Mouse (Mus musculus): ENCODE data around the gene Phactr3. TPM values are rescaled to one million over a fixed set of nuclear protein-coding genes. Genes with fewer than 3 reads are reported as not detected.
"Not testable (repeated sequence)": the region's sequence is repeated elsewhere in the genome, so short reads cannot be mapped to it uniquely, and the experiment has no call there.

Gene Phactr3
- polyA plus RNA-seq (2014; fragmentation: Nextera tagmentation; extraction: Ambion mirVana): 5.6 and 8.0 TPM in 2 replicates

DNA sequence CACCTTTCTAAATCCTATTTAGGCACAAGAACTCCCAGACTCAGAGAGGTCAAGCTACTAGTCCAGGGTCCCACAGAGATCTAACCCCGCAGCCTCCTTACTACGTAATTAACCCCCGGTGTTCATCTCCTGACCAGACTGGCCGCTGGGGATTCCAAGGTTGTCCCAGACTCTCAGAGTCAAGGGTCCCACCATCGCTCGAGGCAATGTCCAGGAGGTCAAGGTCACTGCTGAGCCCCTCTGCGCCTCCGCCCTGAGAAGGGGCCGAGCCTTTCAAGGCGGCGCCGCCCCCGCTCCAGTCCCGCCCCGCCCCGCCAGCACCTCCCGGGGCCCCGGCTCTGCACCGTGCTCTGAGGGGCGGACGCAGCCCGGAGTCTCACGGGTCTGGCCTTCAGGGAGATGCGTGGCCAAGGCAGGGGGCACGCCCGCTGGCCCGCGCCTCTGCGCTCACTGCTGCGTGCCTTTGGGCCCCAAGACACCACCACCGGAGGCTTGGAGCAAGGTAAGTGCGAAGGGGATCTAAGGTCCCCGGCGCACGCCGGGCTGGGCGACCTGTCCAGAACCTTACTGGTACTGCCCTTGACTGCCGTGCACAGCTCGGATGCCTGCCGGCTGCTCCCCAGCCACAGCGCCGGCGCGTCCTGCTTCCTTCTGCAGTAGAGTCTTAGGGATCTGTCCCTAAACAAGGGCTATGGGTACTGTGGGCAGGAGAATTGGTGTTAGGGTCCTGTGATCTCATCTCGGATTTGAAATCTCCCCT lies at the start of gene Phactr3:
TSS of gene Phactr3 (plus strand) at position 175 of the 760 bp plus-strand sequence.
- peaks cover 3% of the 10 kb centered on the region; the same call in 1 of the 2 replicates for H3K4me1 ChIP-seq (ENCODE audit: control insufficient read depth, insufficient read depth, low read length)
- H3K9ac ChIP-seq (replicated peaks; ENCODE audit: low read length): peak within 1 kb of the TSS; percentile 47
- no peak within 1 kb of the TSS for H3K27ac ChIP-seq (replicated peaks; ENCODE audit: low read depth, low read length)
- WGBS: 1% methylated on average over 44 of the region's 45 CpGs
- peak within 1 kb of the TSS; percentile 96 for H3K4me2 ChIP-seq (ENCODE audit: low read depth, low read length)
- no peaks in the 10 kb centered on the region for H3K9me3 ChIP-seq (replicated peaks; ENCODE audit: control insufficient read depth, low read length)
- H3K36me3 ChIP-seq (replicated peaks; ENCODE audit: control insufficient read depth, insufficient read depth, low read depth, low read length): no peaks in the 10 kb centered on the region
- H3K4me3 ChIP-seq (ENCODE audit: low read depth, low read length): peak within 1 kb of the TSS; percentile 40
- DNase-seq (ENCODE audit: low spot score) (peak; percentile 27), ATAC-seq (replicated peaks; ENCODE audit: insufficient number of reproducible peaks, low FRiP score, low TSS enrichment, low read depth) (peak; percentile 62; the same call in 1 of the 2 replicates)
- no peaks in the 10 kb centered on the region; the same call in 1 of the 2 replicates for H3K27me3 ChIP-seq (ENCODE audit: control insufficient read depth, insufficient read depth, low read length)

DNA sequence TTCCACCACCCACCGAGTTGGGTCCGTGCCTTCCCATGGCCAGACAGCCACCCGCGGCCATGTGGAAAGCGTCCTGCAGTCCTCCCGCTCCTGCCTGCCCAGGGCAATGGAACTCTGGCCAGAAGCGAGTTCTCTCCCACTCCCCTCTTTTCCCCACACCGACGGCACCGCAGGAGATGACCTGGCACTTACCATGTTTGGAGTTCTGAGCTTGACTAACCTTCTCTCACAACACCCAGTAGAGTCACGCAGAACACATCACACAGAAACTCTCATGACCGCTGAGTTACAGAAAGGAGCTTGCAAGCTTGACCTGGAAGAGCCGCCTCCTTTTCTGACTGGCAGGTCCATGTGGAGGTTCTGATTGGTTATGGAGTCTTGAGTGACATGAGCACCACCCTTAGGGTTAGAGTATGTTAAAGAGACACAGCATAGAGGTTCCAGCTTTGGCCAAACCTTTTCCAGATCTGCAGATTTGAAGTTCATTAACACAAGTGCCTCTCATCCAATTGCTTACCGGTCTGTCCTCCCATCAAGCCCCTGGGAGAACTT lies 40.5 kb upstream of the Phactr3 start, which contains the start of gene Zfp931:
TSS of gene Zfp931 (minus strand) at position 311 of the 552 bp plus-strand sequence.
- H3K27me3 ChIP-seq (ENCODE audit: control insufficient read depth, insufficient read depth, low read length); DNase-seq (ENCODE audit: low spot score); H3K27ac ChIP-seq (replicated peaks; ENCODE audit: low read depth, low read length); H3K9ac ChIP-seq (replicated peaks; ENCODE audit: low read length); ATAC-seq (replicated peaks; ENCODE audit: insufficient number of reproducible peaks, low FRiP score, low TSS enrichment, low read depth); H3K9me3 ChIP-seq (replicated peaks; ENCODE audit: control insufficient read depth, low read length); H3K36me3 ChIP-seq (replicated peaks; ENCODE audit: control insufficient read depth, insufficient read depth, low read depth, low read length); H3K4me1 ChIP-seq (ENCODE audit: control insufficient read depth, insufficient read depth, low read length): not testable (repeated sequence)
- WGBS: no CpG with 5 or more reads among the region's 14 CpGs
- peak within 1 kb of the TSS; percentile 34 for H3K4me2 ChIP-seq (ENCODE audit: low read depth, low read length)
- H3K4me3 ChIP-seq (ENCODE audit: low read depth, low read length): peak within 1 kb of the TSS; percentile 41

- no peak for DNase-seq (ENCODE audit: low spot score)
- Histone ChIP-seq H3K9ac (replicated peaks; ENCODE audit: low read length) (no peak overlapping the region), H3K4me2 (ENCODE audit: low read depth, low read length) (no peak overlapping the region), H3K4me3 (ENCODE audit: low read depth, low read length) (no peak overlapping the region), H3K36me3 (replicated peaks; ENCODE audit: control insufficient read depth, insufficient read depth, low read depth, low read length) (no peaks in the 10 kb centered on the region), H3K27ac (replicated peaks; ENCODE audit: low read depth, low read length) (no peak overlapping the region), H3K27me3 (ENCODE audit: control insufficient read depth, insufficient read depth, low read length) (no peaks in the 10 kb centered on the region), H3K9me3 (replicated peaks; ENCODE audit: control insufficient read depth, low read length) (no peaks in the 10 kb centered on the region), H3K4me1 (ENCODE audit: control insufficient read depth, insufficient read depth, low read length) (no peaks in the 10 kb centered on the region)
- ATAC-seq (replicated peaks; ENCODE audit: insufficient number of reproducible peaks, low FRiP score, low TSS enrichment, low read depth): no peak
Observed at GRCm38 (mm10) chr2:178089586-178089985, 29.2 kb upstream of the Phactr3 start.

DNA sequence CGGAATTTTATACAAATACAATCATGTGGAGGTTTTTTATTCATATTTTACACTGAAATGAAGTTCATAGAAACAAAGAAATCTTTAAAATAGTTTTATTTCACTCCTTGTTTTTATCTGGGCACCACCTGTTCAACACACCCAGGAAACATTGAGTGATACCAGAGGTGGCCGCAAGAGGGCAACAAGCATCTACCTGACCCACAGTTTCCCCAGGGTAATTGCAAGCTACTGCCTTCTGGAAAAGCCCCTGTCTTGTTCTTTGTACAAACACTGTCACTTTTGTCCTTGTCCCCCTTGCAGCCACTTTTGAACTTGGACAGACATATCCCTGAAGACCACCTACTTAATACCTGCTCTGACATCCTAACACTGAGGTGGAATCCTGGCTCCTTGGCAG lies 20.8 kb upstream of the Phactr3 start:
- Histone ChIP-seq H3K4me2 (ENCODE audit: low read depth, low read length) (no peak overlapping the region), H3K36me3 (replicated peaks; ENCODE audit: control insufficient read depth, insufficient read depth, low read depth, low read length) (no peaks in the 10 kb centered on the region), H3K4me1 (ENCODE audit: control insufficient read depth, insufficient read depth, low read length) (no peaks in the 10 kb centered on the region), H3K4me3 (ENCODE audit: low read depth, low read length) (no peak overlapping the region), H3K27me3 (ENCODE audit: control insufficient read depth, insufficient read depth, low read length) (no peaks in the 10 kb centered on the region), H3K9ac (replicated peaks; ENCODE audit: low read length) (no peak overlapping the region), H3K9me3 (replicated peaks; ENCODE audit: control insufficient read depth, low read length) (no peaks in the 10 kb centered on the region), H3K27ac (replicated peaks; ENCODE audit: low read depth, low read length) (no peak overlapping the region)
- DNase-seq (ENCODE audit: low spot score) (peak; percentile 75), ATAC-seq (replicated peaks; ENCODE audit: insufficient number of reproducible peaks, low FRiP score, low TSS enrichment, low read depth) (no peak)
- 3% methylated on average over 2 of the region's 2 CpGs for WGBS

DNA sequence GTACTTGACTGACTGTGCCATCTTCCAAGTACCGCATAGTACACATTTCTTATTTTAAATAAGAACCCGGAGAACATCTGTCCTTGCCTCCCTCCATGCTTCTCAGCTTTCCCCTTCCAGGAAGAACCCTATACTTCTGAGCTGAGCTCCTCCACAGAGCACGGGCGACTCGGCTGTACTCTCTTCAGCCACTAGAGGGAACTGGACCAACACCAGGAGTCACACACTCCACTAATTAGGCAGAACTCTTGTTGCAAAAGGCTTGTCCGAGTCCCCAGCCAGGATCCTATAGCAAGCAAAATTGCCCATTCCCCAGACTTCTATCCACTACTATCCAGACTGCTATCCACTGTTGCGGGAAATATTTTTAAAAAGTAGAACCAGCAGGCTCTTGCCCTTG lies 16.8 kb upstream of the Phactr3 start:
- Histone ChIP-seq H3K9ac (replicated peaks; ENCODE audit: low read length) (no peak overlapping the region), H3K27ac (replicated peaks; ENCODE audit: low read depth, low read length) (no peak overlapping the region), H3K36me3 (replicated peaks; ENCODE audit: control insufficient read depth, insufficient read depth, low read depth, low read length) (no peaks in the 10 kb centered on the region), H3K9me3 (replicated peaks; ENCODE audit: control insufficient read depth, low read length) (no peaks in the 10 kb centered on the region), H3K4me2 (ENCODE audit: low read depth, low read length) (no peak overlapping the region), H3K27me3 (ENCODE audit: control insufficient read depth, insufficient read depth, low read length) (no peaks in the 10 kb centered on the region), H3K4me1 (ENCODE audit: control insufficient read depth, insufficient read depth, low read length) (no peaks in the 10 kb centered on the region), H3K4me3 (ENCODE audit: low read depth, low read length) (no peak overlapping the region)
- 12% methylated on average over 7 of the region's 7 CpGs for WGBS
- ATAC-seq (replicated peaks; ENCODE audit: insufficient number of reproducible peaks, low FRiP score, low TSS enrichment, low read depth) (no peak; the same call in 1 of the 2 replicates), DNase-seq (ENCODE audit: low spot score) (peak; percentile 78)

DNA sequence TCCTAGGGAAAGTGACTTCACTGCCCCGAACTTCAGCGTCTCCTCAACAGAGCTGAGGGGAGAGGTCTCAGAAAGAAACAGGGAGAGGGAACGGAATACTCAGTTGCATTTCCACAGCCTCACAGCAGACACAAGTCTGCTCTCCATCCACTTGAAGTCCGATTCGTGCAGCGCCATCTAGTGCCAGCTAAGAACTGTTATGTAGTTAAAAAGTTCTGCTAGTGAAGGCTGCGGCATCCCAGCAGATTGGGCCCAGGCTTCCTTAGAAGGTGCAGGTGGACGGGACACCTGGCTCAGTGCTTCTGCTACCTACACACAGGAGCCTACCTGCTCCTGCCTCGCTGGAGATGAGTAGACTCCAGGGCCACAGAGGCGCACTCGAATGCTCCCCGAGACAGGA lies 829 bp upstream of the Phactr3 start:
- 23% methylated on average over 12 of the region's 12 CpGs for WGBS
- H3K36me3 ChIP-seq (replicated peaks; ENCODE audit: control insufficient read depth, insufficient read depth, low read depth, low read length): no peaks in the 10 kb centered on the region
- H3K4me2 ChIP-seq (ENCODE audit: low read depth, low read length): no peak overlapping the region
- H3K4me3 ChIP-seq (ENCODE audit: low read depth, low read length): no peak overlapping the region
- H3K27me3 ChIP-seq (ENCODE audit: control insufficient read depth, insufficient read depth, low read length): no peaks in the 10 kb centered on the region; the same call in 1 of the 2 replicates
- DNase-seq (ENCODE audit: low spot score): peak; percentile 84
- ATAC-seq (replicated peaks; ENCODE audit: insufficient number of reproducible peaks, low FRiP score, low TSS enrichment, low read depth): no peak
- H3K4me1 ChIP-seq (ENCODE audit: control insufficient read depth, insufficient read depth, low read length): peaks cover 3% of the 10 kb centered on the region; the same call in 1 of the 2 replicates
- H3K27ac ChIP-seq (replicated peaks; ENCODE audit: low read depth, low read length): no peak overlapping the region
- no peak overlapping the region for H3K9ac ChIP-seq (replicated peaks; ENCODE audit: low read length)
- H3K9me3 ChIP-seq (replicated peaks; ENCODE audit: control insufficient read depth, low read length): no peaks in the 10 kb centered on the region

DNA sequence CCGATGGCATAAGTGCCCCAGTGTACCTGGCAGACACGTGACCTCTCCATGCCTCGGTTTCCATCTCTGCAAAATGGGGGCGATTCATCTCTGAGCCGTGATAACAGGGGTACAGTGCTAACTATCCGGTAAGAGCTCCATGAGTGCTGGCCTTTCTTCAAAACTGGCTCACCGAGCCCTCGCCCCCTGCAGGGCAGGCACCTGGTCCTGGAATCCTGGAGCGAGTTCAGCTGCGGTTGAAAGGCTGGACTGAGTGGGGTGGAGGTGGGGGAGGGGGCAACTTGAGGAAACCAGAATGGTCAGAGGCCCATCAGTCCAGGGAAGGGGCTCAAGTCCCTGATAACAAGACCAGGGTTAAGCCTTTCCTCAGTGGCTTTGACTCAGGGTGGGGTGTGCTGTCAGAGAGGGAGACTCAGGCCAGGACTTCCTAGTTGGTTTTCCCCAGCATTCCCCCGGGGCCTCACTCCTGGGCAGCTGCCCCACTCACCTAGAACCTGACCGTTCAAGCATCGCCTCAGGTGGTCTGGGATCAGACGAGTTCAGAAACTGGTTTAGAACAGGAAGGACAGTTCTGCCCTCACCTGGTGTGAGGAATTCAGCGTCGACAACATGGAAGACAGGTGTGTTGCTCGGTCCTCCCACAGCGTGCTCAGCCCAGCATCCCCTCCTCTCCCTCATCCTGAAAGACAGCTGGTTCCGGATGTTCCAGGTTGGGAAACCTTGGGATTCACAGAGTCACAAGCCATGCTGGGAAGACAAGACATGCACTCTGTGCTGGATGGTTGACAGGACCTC lies 983 bp downstream of the Phactr3 start:
- Histone ChIP-seq H3K9ac (replicated peaks; ENCODE audit: low read length) (peak overlapping the region; percentile 47; the same call in 1 of the 2 replicates), H3K4me2 (ENCODE audit: low read depth, low read length) (peak overlapping the region; percentile 96), H3K4me1 (ENCODE audit: control insufficient read depth, insufficient read depth, low read length) (peaks cover 3% of the 10 kb centered on the region; the same call in 1 of the 2 replicates), H3K36me3 (replicated peaks; ENCODE audit: control insufficient read depth, insufficient read depth, low read depth, low read length) (no peaks in the 10 kb centered on the region), H3K4me3 (ENCODE audit: low read depth, low read length) (peak overlapping the region; percentile 40), H3K9me3 (replicated peaks; ENCODE audit: control insufficient read depth, low read length) (no peaks in the 10 kb centered on the region), H3K27me3 (ENCODE audit: control insufficient read depth, insufficient read depth, low read length) (no peaks in the 10 kb centered on the region; the same call in 1 of the 2 replicates), H3K27ac (replicated peaks; ENCODE audit: low read depth, low read length) (no peak overlapping the region)
- no peak for ATAC-seq (replicated peaks; ENCODE audit: insufficient number of reproducible peaks, low FRiP score, low TSS enrichment, low read depth)
- 20% methylated on average over 19 of the region's 19 CpGs for WGBS
- peak; percentile 36 for DNase-seq (ENCODE audit: low spot score)
